Mouse (Mus musculus) large intestine, adult 2 months (tissue): Measurements from ENCODE around the gene Gm10037. TPM values are rescaled to one million over a fixed set of nuclear protein-coding genes. Genes with fewer than 3 reads are reported as not detected.
A peak's percentile ranks its signal among the peaks of the same experiment; 100 is the strongest.
"Not testable (repeated sequence)": the region's sequence is repeated elsewhere in the genome, so short reads cannot be mapped to it uniquely, and the experiment has no call there.

Experiments
- DNase-seq: peaks from one replicate; pipeline ENCODE4 v3.0.0-alpha.2; 2012; ENCODE audit warnings: low read depth, low spot score
- WGBS: fragments of 180-500 bp; shearing (Covaris S2); methylation state at CpG from one replicate; pipeline ENCODE4 v1.1.7; 2018; 5-methylcytosine and 5-hydroxymethylcytosine counted together
- polyA plus RNA-seq: library from polyadenylated mRNA; depleted of rRNA; stranded (reverse); fragments of >200 nt; gene quantifications from 2 replicates; pipeline ENCODE4 v1.2.3, GENCODE M21; 2012; rRNA removed

Gm10037 gene
- 0.47 TPM in 1 of 2 replicates, not detected in the other for polyA plus RNA-seq

- WGBS = 3% methylated on average over 14 of the region's 14 CpGs
- DNase-seq = no peak
Measured at GRCm38 (mm10) chr13:67830911-67831336, at the start of gene Gm10037. Gm10037 (plus strand) TSS chr13:67831106.

- no peak for DNase-seq
- WGBS = 90% methylated on average over 10 of the region's 10 CpGs
Measured at GRCm38 (mm10) chr13:67791921-67792455, 38.9 kb upstream of the Gm10037 start.

GRCm38 (mm10) chr13:67798618-67799017 is 32.3 kb upstream of the Gm10037 start:
- WGBS = 88% methylated on average over 3 of the region's 3 CpGs
- DNase-seq = no peak

GRCm38 (mm10) chr13:67799151-67799550 is 31.8 kb upstream of the Gm10037 start:
- not testable (repeated sequence) for DNase-seq
- WGBS = 84% methylated on average over 3 of the region's 3 CpGs

DNA sequence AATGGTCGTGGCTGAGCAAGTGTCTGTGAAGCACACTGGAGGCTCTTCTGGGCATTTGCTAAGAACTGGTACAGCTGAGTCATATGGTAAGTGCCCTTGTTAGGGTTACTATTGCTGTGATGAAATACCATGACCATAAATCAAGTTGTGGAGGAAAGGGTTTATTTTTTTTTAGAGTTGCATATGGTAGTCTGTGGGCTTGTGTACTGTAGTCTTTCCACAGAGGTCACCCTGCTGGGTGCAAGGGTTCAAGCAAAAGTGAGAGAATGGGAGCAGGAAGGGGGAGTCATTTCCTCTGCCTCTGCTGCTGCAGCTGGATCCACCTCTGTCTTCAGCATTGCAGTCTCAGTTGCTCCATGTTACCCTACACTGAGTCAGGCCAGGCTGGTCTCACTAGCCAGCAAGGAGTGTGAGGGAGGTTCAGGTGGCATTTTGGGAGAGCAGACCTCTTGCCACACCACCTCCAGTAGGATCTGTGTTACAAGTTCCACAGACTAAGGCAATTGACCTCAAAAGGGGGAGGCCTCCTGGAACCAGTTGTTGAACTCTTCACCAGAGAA is 19.2 kb upstream of the Gm10037 start:
- 50% methylated on average over 1 of the region's 1 CpGs for WGBS
- no peak for DNase-seq

DNA sequence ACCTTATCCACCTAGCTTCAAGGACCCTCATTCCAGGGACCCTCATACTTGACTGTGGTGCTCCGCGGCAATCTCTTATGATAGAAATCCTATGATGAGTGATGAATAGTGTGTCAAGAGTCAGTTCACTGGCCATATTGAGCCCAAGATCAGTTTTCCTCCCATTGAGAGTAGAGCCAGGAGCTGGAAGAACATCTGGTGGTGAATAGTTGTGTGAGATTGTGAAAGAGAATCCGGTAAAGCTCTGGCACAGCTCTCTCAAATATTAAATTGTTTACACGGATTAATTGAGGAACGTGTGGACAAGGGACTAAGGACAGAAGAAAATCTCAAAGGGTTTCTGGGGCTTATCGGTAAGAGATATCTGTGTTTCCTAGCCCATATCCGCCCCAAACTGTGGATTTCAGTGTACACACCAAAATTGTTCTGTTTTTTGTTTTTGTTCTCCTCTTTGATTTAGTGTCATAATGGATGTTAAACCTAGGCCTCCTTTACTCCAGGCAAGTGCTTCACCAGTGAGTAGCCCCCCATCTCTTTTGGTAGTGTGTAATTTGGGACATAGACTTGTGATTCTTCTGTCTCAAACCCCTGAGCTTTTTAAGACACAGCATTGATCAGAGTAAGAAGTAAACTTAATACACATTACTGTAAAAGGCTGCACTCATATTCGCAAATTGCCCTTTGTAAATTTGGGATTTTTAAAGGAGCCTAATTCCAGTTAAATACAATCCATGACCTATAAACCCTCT is 17.8 kb upstream of the Gm10037 start:
- WGBS = 74% methylated on average over 8 of the region's 8 CpGs
- no peak for DNase-seq

GRCm38 (mm10) chr13:67813710-67814660 is 16.9 kb upstream of the Gm10037 start, which contains the start of gene Zfp273:
Zfp273 (plus strand) TSS chr13:67813740.
- WGBS = 2% methylated on average over 31 of the region's 31 CpGs
- peak; percentile 69 for DNase-seq

- no peak for DNase-seq
- whole genome bisulfite sequencing = 93% methylated on average over 1 of the region's 1 CpGs
Measured at GRCm38 (mm10) chr13:67818636-67819035, 12.3 kb upstream of the Gm10037 start.

- DNase-seq = not testable (repeated sequence)
Measured at GRCm38 (mm10) chr13:67833137-67833536, 2.2 kb downstream of the Gm10037 start.

DNA sequence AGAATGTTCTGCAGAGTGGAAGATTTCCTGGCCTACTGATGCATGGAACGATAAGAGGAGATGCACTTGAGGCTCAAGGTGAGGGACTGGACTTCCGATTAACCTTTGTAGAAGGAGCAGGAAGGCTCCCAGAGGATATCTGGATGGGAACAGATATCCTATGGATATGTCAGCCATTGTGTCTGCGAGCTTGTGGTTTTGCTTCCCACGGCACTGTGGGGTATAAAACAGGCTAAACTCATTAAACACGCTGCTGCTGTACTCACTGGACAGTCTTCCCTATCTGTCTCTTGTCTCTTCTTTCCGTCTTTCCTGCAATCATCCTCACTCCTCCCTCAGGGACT is 12.8 kb downstream of the Gm10037 start:
- WGBS = 43% methylated on average over 6 of the region's 6 CpGs
- DNase-seq = no peak

DNA sequence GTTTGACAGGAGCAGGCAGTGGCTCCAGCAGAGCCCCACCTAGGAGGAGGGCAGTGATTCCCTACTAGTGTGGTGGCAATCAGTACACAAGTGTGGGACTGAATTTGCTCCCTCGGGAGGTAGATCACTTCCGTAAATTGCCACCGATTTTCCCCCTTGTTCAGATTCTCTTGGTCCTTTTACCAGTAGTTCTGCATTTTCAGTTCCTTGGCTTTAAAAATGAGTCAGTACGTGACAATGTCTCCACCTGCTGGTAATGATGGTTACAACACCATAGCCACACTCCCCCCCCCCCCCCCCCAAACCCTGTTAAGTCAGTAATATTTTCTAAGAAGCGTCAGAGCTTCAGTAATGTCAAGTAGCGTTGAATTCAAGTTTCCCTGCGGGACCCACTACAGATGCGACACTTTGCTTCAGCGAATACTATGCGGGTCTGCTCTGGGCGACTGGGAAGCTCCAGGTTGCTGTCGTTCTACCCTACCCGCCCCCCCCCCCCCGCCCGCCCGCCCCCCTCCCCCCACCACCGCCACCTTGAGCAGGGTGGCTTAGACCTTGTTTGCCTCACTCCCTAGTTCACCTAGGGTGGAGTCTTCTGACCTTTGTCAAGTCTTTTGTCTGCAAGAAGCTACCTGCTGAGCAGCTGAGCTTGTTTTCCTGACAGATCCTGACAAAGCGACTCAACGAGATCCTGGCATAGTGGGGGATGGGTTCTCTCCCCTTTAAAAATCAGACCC is 13.4 kb downstream of the Gm10037 start:
- under 1% methylated on average over 19 of the region's 19 CpGs for WGBS
- peak; percentile 27 for DNase-seq

DNA sequence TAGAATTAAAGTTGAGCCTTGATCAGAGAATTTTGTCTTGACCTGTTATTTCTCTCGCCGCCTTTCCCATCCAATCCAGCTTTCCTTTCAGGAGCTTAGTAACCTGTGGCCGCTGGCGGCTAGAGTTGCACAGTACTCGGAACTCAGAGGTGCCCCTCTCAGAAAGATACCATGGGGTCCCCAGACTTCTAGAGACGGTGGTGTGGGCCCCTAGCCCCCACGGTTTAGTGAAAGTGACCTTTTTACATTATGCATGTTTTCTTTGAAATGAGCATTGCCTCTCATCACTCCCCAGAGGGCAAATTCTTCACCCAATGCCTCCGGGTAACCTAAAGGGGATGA is 13.9 kb downstream of the Gm10037 start:
- 33% methylated on average over 8 of the region's 8 CpGs for WGBS
- no peak for DNase-seq

- DNase-seq = no peak
- 67% methylated on average over 3 of the region's 3 CpGs for WGBS
Measured at GRCm38 (mm10) chr13:67850361-67850760, 19.5 kb downstream of the Gm10037 start.

DNA sequence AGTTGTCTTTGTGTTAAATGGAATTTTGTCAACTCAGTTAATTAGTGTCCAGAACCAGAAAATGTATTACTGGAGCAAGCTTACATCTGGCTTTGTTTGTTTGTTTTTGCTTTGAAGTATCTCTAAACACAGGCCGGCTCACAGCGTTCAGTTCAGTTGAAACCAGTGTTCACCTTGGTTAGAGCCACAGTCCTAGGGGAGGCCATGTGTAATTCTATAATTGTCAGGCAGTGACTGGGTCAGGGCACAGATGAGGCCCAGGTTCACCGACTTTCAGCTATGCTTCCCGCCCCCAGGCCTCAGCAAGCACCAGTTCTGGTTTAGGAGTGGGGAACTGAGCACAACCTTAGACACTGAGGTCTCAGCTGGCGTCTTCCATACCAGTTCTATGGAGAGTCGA is 22.2 kb downstream of the Gm10037 start:
- DNase-seq = no peak
- WGBS = 70% methylated on average over 6 of the region's 6 CpGs

DNA sequence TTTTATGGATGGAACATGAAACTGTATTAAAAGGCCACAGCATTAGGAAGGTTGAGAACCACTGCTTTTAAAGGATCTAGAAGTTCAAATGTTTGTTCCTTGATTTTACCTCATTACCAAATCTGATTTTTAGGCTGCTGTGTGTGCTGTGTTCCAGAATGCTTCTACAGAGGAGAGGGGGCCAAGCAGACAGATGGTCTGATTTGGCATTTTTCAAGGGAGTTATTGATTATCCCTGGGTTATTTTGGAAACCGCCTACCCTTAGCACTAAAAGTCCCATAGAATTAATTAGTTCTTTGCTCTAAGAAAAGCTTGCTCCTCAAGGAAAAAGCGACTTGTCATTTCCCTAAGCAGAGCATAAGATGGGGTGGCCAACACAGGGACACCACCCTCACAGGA is 23.1 kb downstream of the Gm10037 start:
- DNase-seq = no peak
- WGBS = 83% methylated on average over 2 of the region's 2 CpGs

GRCm38 (mm10) chr13:67857317-67857716 is 26.4 kb downstream of the Gm10037 start:
- DNase-seq = no peak
- WGBS = 20% methylated on average over 1 of the region's 1 CpGs

DNA sequence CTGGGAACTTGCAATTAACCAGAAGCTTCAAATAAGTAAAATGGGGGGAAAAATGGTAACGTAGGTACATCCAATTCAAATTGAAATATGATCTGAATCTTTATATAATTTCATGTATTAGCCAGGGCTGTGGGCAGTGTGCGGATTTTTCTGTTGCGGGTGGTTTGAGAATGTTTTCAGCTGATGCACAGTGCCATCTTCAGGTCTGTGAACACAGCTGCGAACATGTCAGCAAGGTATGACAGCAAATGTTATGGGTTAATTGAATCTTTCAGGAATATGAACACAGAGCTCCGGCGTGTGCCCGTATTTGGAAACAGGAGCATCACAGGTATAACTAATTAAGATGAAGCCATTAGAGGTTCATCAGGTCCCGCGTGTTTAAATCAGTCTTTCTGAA is 31.6 kb downstream of the Gm10037 start:
- WGBS = 83% methylated on average over 9 of the region's 9 CpGs
- no peak for DNase-seq

GRCm38 (mm10) chr13:67863026-67863425 is 32.1 kb downstream of the Gm10037 start, which contains the start of gene BC048507:
BC048507 (plus strand) TSS chr13:67863326.
- no peak for DNase-seq
- WGBS = 85% methylated on average over 11 of the region's 11 CpGs

GRCm38 (mm10) chr13:67864764-67865350 is 34.0 kb downstream of the Gm10037 start:
- 54% methylated on average over 5 of the region's 5 CpGs for WGBS
- DNase-seq = no peak
